Mouse (Mus musculus): ENCODE measurements around the gene Mboat1.

Mboat1 gene

DNA sequence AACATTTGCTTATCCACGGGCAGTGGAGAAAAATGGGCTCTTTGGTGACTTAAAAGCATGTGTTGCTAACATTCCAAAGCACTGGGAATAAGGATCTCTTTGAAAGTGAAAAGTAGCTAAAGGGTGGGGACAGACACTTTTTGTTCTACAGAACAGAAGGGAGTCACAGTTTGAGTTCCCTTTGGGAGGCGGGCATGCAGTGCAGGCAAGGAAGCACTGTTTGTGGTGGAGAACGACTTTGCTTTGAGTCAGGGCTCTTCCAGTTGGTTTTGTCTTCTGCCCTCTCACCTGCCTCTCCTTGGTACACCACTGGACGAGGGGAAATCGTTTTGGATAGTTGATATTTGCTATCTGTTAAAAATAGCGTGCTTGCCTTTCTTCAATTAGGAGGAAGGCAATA, 49.7 kb downstream of the Mboat1 start:
- no peak for DNase-seq (ENCODE audit: low spot score in 2 of 2)

DNA sequence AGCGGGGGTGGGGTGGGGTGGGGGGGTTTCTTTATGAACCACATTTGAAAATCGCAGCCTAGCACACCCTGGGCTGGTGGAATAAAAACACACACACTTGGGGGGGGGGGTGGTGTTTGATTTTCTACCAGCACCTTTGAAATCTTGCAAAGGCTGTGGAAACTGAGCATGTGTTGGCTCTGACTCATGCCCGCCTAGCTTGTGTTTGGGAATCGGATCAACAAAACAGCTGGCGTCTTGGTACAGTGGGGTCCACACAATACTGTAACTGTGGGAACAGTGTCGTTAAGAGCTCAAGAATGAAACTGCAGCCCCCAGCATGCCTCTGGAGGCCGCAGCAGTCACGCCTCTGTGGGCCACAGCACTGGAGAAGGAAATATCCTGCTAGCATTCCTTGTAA, 50.2 kb downstream of the Mboat1 start:
- DNase-seq (ENCODE audit: low spot score in 2 of 2) = no peak

DNA sequence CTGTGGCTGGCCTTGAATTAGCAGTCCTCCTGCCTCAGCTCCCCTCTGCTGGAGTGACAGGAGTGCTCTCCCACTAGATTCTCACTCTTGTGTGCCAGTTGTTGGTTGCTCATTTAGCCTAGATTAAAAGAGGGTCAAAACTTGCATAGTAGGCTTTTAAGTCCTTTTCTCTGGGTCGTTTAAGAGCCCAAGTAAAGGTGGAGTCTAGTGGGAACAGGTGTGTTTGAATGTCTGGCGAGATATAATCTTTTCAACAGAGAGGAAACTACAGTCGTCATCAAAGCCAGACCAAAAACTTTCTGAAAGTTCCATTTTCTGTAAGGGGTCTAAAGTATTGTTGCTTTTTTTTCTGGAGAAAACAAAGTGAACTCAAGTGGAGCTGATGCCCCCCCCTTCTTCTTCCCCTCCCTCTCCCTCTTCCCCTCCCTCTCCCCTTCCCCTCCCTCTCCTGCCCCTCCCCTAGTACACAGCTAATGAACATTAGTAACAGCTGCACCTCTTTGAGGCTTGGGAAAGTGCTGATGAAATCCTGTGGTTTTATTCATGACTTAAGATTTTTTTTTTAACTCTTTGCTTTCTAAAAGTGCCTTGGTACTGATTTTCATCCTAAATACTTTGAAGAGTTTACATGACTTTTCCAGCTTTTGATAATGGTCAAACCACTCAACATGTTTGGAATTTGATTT, 55.9 kb downstream of the Mboat1 start:
- DNase-seq (ENCODE audit: low spot score in 2 of 2) = no peak

GRCm38 (mm10) chr13:30193363-30193762, 57.1 kb downstream of the Mboat1 start:
- no peak for DNase-seq (ENCODE audit: low spot score in 2 of 2)

- DNase-seq (ENCODE audit: low spot score in 2 of 2) = no peak
Measured at GRCm38 (mm10) chr13:30194834-30195233, 58.5 kb downstream of the Mboat1 start.

GRCm38 (mm10) chr13:30196661-30197060, 60.4 kb downstream of the Mboat1 start:
- DNase-seq (ENCODE audit: low spot score in 2 of 2) = no peak

DNA sequence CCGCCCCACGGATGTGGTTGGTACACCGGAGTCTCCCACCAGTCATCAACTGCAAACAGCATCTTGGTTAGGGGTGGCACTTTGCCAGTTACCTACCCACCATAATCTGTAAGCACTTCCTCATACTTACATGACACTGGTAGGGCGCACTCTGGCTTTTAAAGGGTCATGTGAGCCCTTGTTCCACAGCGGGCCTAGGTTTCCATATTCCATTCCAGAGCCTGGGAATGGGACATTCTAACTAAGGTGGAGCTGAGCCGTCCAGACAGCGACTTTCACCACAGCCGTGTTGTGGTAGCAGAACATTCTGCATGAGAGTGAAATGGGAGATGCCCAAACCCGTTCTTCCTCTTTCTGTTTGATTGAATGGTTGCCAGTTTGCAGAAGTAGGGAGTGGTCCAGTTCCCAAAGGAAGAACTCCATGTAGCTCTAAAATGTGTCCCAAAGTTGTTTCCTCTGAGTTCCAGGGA, 61.8 kb downstream of the Mboat1 start:
- DNase-seq (ENCODE audit: low spot score in 2 of 2) = no peak

DNA sequence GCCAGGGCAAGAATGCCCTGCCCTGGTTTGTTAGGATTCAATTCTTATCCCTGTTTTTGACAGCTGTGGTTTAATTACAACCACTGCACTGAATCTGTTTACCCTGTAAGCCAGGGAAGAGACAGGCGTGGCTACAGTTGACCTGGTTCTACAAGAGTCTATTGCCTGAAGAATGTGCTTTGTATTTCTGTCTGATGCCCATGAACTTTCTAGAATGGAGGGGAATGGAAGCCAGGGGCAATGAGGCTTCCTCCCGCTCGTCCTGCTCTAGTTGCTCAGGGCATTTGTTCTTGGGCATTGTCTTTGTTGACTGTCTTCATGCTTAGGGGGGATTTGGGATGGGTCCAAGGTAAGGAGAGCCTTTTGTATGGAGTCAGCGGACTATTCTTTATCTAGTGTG, 63.5 kb downstream of the Mboat1 start:
- no peak for DNase-seq (ENCODE audit: low spot score in 2 of 2)

- no peak for DNase-seq (ENCODE audit: low spot score in 2 of 2)
Measured at GRCm38 (mm10) chr13:30200737-30201136, 64.4 kb downstream of the Mboat1 start.

- no peak for DNase-seq (ENCODE audit: low spot score in 2 of 2)
Measured at GRCm38 (mm10) chr13:30203018-30203417, 66.7 kb downstream of the Mboat1 start.

DNA sequence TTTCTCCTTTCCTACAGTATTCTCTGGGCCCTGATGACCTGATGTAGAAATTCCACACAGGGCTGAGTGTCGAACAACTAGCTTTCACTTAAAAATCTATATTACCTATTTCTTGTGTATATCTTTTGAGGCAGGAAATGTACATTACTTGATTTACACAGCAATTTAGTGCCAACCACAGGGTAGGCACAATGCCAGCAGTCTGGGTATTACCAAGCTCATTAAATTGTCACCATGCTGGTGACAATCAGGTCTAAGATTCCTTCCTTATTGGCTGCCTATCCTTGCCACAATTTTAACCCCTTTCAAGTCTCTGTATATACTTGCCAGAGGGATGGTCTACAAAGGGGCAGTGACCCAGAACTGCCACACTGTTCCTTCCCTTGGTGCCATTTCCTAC, 71.9 kb downstream of the Mboat1 start:
- no peak for DNase-seq (ENCODE audit: low spot score in 2 of 2)

DNA sequence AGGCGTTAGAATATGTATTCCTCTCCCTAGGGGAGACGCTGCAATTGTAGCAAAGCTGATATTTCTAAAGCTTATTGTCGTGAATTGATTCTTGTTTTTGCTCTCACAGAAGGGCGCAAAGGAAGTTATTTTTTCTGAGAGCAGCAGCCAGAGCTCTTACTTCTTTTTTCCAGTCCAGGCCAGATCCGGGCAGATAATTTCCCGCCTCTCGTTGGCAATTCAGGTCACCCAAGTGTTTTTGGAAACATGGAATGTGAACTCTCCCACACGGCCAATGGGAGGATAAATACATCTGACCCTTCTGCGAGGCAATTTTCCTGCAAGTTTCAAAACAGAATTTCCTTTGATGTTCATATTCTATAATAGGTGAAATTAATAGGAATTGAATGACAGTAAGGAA, 77.0 kb downstream of the Mboat1 start:
- DNase-seq (ENCODE audit: low spot score in 2 of 2) = no peak

- DNase-seq (ENCODE audit: low spot score in 2 of 2) = no peak
Measured at GRCm38 (mm10) chr13:30217588-30218371, 81.5 kb downstream of the Mboat1 start.

GRCm38 (mm10) chr13:30219597-30219996, 83.3 kb downstream of the Mboat1 start:
- no peak for DNase-seq (ENCODE audit: low spot score in 2 of 2)

DNA sequence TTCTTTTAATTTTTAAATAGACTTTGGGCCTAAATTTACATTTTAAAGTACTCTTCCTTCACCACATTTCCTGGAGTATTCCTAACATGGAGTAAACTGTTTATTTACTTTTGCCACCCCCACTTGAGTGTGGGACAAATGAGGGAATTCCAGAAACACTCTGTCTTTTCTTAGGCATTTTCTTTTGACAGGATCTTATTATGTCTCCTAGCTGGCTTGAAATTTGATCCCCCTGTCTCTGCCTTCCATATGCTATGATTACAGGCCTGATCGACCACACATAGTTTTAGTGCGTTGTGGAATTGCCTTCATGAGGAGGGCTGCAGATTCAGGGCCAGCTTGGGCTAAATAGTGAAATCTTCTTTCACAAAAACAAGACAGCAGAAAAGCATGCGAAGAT, 85.0 kb downstream of the Mboat1 start:
- DNase-seq (ENCODE audit: low spot score in 2 of 2) = no peak

- DNase-seq (ENCODE audit: low spot score in 2 of 2) = no peak
Measured at GRCm38 (mm10) chr13:30224114-30224513, 87.8 kb downstream of the Mboat1 start.

- DNase-seq (ENCODE audit: low spot score in 2 of 2) = no peak
Measured at GRCm38 (mm10) chr13:30224659-30225058, 88.4 kb downstream of the Mboat1 start.

GRCm38 (mm10) chr13:30228762-30229161, 92.5 kb downstream of the Mboat1 start:
- no peak for DNase-seq (ENCODE audit: low spot score in 2 of 2)

DNA sequence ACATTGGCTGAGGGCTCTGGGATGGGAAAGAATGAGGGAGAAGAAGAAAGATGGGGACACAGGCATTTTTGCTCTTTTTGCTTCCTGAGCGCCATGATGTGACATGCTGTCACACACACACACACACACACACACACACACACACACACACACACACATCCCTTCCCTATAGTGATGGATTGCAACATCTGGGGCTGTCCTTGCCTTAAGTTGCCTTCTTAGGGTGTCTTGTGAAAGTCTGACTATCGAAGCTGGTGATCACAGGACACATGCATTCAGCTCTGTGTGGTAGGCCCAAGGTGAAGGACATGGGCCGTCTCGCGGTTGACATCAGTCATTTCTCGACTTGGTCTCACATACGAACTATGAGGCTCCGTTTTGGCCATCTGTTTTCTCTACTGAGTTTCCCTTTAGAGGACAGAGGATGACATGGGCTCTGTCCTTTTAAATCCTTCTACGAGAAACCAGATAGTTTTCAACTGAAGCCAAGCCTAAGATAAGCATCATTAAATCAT, 93.4 kb downstream of the Mboat1 start:
- DNase-seq (ENCODE audit: low spot score in 2 of 2) = no peak

- no peak for DNase-seq (ENCODE audit: low spot score in 2 of 2)
Measured at GRCm38 (mm10) chr13:30235056-30235750, 98.9 kb downstream of the Mboat1 start.

GRCm38 (mm10) chr13:30239396-30239795, 103.1 kb downstream of the Mboat1 start:
- no peak for DNase-seq (ENCODE audit: low spot score in 2 of 2)

DNA sequence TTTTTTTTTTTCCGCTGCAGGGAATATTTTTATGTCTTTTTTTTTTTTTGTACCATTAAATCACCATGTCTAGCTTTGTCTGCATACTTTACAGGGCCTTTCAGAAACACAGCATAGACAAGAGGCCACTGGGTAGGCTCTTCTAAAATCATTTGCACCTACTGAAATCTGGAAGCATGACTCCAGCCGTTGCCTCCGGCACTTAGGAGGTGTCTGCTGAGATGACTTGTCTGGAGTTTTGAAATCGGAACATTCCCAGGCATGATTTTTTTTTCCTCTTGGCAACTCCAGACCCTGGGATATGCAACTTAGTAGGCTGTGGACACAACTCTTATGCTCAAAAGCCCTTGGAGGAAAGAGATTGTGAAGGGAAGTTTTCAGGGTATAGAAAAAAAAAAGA, 109.3 kb downstream of the Mboat1 start:
- DNase-seq (ENCODE audit: low spot score in 2 of 2) = no peak

Data from spleen, postnatal 10 days (tissue).